Mouse (Mus musculus) spleen, adult 2 months (tissue): ENCODE results near the gene Rcn3.

Source experiments
- CTCF ChIP-seq: fragments of 200-500 bp; IDR thresholded peaks from 2 replicates; pipeline ENCODE4 v1.5.1; 2011; ENCODE audit warnings: mild to moderate bottlenecking, inconsistent platforms; ENCODE audit not compliant: insufficient read depth, insufficient read length, insufficient replicate concordance; ENCODE audit errors: extremely low read depth
- POLR2A ChIP-seq: fragments of 200-500 bp; IDR thresholded peaks from 2 replicates; pipeline ENCODE4 v1.6.1; 2011; ENCODE audit warnings: low read depth, low read length, inconsistent platforms

GRCm38 (mm10) chr7:45097479-45097878, 5.5 kb upstream of the Rcn3 start:
- TF ChIP-seq CTCF (no peak), POLR2A (no peak)
